Mouse (Mus musculus) thymus, postnatal 14 days (tissue): ENCODE results near the gene Thrap3.
"Not testable (repeated sequence)": the region's sequence is repeated elsewhere in the genome, so short reads cannot be mapped to it uniquely, and the experiment has no call there.

Source experiments
- DNase-seq: peaks from one replicate; pipeline ENCODE4 v3.0.0; 2021

Gene Thrap3

DNA sequence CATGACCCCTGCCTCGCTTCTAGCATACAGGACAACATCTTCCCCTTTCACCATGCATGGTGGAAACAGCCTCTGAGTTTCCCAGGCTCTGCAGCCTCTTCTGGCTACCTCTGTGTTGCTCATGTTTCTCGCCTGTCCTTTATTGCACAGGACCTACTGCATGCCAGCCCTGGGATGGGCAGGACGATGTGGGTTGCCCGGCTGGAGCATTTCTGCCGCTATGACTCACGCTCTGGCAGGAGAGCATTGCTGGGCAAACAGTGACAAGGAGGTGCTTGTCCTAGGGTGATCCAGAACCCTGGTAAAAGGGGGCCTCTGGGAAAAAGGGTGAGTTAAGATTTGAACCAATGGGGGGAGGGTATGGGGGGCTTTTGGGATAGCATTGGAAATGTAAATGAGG, 15.2 kb upstream of the Thrap3 start:
- DNase-seq: no peak

DNA sequence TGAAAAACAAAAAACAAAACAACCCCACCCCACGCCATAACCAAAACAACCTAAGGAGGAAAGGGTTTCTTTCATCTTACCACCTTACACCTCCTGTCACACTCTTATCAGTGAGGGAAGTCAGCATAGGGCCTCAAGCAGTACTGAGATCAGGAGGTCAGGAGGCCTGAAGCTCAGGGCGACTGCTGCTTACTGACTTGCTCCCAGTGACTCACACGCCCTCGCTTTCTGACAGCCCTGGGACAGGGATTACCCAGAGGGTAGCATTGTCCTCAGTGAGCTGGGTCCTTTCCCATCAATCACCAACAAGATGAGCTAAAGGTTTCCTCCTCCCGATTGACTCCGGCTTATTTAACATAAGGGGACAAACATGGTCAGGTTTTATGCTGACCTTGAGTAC, 4.5 kb upstream of the Thrap3 start:
- DNase-seq: no peak

DNA sequence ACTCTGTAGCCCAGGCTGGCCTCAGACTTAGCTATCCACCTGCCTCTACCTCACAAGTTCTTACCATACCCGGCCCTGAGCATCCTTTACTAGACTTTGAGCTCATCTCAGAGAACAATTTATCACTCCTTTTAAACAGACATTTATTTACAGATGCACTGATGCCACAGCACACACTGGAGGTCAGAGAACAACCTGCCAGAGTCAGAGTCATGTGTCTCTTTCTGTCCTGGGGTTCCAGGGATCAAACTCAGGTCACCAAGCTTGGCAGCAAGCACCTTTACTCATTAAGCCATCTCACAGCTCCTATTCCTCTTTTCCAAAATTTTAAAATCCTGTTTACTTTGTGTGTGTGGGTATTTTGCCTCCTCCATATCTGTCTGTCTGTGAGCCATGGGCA, 2.8 kb upstream of the Thrap3 start:
- no peak for DNase-seq

DNA sequence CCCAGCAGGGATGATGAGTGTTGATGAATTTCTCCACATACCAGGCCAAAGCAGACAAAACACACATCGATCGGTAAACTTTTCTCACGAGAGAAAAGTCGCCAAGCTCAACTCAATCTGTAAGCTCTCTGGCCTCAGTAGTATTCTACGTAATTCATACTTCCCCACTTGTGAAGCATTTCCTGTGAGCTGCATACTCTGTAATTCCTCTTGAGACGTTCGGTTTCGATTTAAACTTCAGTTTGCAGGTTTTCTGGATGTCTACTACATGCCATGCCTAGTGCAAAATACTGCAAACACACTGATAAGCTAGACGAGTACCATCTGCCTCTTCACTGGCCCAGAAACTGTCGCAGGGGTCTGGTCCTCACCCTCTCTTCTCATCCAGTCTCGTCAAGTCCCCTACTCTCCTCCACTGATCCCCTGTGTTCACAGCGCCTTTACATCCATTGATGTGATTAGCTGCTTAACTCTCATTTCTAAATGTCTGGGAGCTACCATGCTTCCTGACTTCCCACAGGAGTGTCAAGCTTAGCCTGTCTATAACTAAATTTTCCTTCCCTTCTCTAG, 2.2 kb upstream of the Thrap3 start:
- no peak for DNase-seq

DNA sequence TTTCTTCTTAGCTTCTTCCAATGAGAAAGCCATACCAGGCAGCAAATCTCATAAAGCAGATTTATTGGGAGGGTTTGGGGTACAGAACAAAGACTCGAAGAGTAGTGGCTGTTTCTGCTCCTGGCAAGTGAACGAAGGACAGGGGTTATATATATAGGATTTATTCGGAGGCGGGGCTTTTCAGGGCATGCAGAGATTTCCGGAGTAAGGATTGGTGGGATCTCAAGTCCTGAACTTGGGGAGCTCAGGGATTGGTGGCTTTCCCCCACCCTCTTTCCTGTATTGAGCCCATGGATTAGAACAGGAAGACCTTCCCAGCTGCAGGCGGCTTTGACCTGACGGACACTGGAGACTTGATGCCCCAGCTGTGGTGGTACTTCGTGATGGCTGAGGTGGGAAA, 1.5 kb upstream of the Thrap3 start:
- no peak for DNase-seq

DNA sequence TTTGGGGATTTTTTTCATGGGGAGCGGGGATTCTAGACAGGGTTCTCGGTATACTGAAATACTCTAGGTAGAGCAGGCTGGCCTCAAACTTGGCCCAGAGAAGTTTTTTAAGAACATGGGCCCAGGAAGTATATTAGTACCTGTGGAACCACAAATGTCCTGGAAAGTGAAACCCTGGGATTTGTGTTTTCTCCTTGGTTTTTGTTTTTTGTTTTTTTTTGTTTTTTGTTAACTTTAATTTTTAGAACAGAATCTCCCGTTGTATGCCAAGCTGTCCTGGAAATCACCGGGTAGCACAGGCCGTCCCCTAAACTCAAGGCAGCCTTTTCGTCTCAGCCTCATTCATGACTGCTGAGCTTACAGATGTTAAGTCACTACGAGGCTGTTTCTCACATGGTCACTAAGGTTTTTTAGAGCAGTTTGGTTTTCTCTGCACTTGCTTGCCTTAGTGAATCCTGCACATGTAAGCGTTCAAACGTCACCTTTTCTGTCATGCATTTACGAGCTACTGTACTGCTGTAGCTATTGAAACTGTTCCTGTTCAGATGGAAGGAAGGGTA, 856 bp upstream of the Thrap3 start:
- no peak for DNase-seq

DNA sequence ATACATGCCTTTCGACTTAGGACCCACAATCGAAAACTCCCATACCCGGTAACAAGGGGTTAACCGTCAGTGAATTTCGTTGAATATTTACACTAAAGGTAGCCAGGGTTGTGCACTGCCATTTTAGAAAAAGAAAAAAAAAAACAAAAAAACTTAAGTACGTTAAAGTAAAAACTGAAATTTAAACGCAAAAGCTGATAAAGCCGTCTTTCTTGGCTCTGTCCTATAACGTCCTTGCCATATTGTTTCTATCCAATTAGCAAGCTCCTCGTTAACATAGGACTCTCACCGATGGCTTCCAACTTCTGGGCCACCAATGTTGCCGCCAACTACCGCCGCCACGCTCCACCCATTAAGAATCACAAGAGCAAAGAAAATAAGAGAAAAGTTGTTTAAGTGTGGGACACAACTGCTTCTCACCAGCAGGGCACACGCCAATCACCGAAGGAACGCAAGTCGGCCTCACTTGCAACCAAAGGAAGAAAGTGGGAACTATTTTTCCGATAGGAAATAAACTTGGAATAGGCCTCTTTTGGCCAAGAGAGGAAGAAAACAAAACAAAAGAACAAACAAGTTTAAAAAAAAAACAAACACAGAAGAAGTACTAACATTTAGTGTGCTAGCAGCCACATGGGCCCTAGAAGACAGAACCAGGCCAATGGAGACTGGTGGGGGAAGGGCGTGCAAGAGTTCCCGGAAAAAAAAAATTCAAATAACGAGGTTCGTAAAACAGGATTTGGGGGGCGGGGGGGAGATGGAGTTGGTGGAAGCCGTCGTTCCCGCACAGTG, 852 bp downstream of the Thrap3 start:
- peak; percentile 56 for DNase-seq

DNA sequence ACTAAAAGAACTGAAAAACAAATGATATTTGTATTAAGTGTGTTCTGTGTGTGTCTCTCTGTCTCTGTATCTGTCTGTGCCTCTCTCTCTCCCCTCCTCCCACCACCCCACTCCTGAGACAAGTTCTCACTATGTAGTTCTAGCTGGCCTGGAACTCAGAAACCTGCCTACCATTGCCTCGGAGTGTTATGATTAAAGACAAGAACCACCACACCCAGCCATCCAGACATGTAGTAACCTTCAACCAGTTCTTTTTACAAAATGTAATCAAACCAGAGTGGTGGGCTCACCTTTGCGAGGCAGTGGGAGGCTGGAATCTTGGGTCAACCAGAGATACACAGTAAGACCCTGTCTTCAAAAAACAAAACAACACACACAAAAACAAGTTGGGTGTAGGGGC, 1.9 kb downstream of the Thrap3 start:
- DNase-seq: no peak

DNA sequence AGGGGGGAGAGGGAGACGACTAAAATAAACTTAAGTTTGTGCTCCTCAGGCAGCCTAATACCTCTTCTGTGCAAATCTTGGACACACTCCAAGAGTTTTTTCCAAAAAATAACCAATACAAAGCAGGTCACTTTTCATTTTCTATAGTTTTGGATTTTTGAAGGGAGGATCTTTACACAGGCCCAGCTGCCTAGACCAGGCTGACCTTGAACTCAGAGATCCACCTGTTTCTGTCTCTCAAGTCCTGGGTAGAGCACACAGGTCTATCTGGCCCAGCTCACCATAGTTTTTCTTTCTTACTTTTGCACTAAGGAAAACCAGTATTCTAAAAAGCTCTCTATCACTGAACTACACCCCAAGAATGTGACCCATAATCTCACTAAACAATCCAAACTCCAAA, 2.5 kb downstream of the Thrap3 start:
- no peak for DNase-seq

DNA sequence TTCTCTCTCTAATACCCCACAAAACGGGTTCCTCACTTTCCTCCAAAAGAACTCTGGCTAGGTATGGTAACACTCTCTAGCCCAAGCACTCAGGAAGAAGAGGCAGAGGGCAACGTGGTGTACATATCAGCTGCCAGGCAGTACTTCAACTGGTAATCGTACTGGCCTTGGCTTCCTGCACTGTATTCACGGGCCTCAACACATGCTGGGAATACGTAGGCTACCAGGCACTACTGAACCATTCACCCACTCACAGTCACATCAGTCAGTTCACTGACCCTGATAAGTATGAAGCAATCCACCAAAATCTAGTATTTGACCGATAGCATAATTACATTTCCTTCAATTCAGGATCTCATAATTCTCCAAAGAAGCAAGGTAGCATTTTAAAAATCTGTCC, 3.0 kb downstream of the Thrap3 start:
- no peak for DNase-seq

DNA sequence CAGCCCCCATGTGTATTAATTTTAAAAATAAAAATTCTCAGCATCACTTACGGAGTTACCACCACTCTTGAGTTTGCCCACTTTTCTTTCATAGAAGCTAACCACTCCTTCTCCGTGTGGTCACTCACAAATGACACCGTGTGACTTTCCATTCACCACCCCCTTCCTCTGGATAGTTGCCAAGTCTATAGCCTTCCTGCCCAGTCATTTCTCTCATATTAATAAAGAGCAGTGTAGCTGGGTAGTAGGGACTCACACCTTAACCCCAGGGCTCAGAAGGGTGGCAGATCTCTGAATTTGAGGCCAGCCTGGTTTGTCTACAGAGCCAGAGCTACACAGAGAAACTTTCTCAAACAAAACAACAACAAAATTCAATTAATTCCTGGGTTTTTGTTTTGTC, 5.1 kb downstream of the Thrap3 start:
- DNase-seq: no peak

DNA sequence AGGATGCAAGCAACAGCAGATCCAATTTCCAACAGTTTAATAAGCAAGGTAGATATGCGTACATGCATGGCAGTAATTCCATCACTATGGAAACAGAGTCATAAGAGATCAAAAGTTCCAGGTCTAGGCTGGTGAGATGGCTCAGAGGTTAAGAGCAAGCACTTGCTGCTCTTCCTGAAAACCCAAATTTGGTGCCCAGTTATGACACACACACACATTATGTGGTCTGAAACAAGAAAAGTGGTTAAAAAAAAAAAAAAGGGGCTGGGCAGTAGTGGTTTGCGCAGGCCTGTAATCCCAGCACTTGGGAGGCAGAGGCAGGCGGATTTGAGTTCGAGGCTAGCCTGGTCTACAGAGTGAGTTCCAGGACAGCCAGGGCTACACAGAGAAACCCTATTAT, 7.6 kb downstream of the Thrap3 start:
- DNase-seq: no peak

DNA sequence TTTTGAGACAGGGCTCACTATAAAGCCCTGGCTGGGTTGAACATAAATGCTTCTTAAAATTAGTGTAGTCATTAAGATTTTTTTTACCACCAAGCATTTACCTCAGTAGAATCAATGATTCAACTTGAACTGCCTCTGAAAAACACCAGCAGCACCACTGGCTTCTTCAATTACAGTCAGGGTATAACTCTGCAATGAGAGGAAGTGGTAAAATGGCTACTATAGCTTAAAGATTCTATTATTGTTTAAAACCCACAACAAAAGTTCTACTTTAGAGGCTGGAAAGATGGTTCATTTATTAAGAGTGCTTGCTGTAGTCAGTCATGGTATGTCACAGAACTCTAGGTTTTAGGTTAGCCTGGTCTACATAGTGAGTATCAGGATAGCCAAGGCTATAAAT, 8.3 kb downstream of the Thrap3 start:
- DNase-seq: no peak

DNA sequence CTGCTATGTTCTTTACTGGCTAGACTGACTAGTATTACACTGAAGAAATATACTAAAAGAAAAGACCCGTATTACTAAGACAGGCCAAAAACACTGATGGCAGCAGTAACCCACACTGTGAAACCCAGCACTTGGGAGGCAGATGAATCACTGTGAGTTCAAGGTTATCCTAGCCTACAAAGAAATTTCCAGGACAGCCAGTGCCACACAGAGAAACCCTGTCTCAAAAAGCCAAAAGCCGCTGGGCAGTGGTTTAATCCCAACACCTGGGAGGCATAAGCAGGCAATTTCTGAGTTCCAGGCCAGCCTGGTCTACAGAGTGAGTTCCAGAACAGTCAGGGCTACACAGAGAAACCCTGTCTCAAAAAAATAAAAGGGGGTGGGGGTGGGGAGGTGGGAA, 11.9 kb downstream of the Thrap3 start:
- DNase-seq: no peak

DNA sequence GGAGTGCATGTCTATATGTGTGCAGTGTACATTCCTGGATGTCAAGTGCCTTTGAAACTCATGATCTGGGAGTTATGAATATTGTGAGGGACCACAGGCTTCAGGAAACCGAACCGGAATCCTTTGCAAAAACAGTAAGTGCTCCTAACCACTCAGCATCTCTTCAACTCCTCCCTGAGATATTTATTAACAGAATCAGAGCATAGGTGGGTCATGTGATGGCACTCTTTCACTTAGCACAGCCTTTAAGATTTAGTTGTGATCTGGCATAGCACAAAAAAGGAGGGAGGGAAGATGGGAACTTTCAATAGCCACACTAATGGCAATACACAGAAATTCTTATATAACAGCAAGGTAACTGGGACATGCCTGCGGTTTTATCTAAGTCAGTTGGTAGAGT, 15.5 kb downstream of the Thrap3 start:
- no peak for DNase-seq

DNA sequence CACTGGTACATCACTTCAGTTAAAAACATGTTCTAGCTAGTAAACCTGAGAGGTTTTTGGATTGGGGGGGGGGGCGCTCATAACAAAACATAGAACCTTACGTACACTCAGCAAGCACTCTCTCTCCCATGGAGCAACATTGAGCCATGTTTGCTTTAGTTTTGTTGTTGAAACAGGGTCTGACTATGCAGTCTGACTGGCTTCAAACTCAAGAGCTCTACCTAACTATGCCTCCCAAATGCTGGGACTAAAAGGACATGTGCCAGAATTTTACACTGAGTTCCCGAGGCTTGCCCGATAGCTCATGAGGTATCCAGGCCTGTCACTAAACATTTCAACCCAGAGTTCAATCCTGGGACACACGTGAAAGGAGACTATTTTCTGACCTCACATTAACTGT, 19.5 kb downstream of the Thrap3 start:
- DNase-seq: no peak

DNA sequence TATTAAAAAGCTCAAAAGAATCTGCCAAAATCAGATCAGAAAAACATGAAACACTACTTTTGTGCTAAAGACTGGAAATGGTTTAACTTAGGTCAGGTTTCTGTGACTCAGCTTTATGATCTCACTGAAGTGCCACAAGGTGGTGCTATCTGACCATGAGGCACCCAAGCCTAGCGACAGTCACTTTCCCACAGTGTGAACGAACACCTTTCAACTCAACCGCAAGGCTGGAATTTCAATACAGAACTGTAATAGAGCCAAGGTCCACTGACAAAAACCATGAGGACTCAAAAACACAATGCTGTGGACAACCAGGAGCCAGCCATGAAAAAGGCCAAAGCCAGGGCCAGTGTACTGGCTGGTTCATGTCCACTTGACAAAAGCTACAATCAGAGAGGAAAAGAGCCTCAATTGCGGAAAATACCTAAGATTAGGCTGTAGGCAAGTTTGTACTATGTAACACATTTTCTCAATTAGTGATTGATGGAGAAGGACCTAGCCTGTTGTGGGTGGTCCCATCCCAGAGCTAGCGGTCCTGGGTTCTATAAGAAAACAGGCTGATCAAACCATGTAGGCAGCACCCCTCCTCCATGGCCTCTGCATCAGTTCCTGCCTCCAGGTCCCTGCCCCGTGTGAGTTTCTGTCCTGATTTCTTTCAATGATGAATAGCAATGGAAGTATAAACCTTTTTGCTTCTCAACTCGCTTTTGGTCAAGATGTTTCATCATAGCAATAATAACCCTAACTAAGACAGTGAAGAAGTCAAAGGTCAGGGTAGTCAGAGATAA, 21.2 kb downstream of the Thrap3 start:
- peak; percentile 57 for DNase-seq

DNA sequence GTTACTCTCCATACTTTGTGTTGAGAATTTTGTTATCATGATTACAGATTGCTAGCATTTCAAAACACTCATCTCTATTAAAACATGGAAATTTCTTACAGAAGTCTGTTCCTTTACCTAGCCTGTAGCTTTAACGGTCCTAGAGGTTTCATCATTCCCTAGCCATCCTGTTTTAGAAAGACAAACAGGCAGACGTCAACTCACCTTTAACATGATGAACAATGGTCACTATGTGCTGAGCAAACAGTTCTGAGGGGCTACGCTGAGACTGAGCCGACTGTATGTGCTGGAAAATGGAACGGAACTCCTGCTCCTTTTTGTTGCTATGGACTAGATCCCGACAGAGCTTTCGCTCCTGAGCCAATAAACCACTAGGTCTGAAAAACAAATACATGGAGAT, 26.6 kb downstream of the Thrap3 start:
- not testable (repeated sequence) for DNase-seq

DNA sequence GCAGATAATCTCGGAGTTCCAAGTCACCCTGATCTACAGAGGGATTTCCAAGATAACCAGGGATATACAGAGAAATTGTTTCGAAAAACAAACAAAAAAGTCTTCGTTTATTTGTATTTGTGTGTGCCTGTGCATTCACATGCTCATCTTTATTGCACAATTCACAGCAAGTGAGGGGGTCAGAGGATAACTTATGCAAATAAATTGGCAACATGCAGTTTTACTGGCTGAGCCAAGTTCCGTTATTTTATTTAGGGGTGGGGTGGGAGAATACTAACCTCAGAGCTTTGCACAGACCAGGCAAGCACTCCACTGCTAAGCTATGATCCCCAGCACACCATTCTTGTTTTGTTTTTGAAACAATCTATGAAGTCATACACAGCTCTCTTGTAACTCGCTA, 28.8 kb downstream of the Thrap3 start:
- no peak for DNase-seq

DNA sequence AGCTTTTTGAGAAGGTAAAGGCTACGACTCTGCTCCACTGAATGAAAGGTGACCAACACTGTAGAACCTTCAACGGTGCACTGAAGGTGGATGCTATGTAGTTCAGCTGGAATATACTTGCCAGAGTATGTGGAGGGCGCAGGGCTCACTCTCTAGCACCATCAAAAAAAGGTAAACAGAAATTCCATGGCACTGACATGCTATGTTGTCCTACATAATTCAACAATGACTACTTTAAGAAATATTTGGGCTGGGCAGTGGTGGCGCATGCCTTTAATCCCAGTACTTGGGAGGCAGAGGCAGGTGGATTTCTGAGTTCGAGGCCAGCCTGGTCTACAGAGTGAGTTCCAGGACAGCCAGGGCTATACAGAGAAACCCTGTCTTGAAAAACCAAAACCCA, 31.8 kb downstream of the Thrap3 start:
- not testable (repeated sequence) for DNase-seq

DNA sequence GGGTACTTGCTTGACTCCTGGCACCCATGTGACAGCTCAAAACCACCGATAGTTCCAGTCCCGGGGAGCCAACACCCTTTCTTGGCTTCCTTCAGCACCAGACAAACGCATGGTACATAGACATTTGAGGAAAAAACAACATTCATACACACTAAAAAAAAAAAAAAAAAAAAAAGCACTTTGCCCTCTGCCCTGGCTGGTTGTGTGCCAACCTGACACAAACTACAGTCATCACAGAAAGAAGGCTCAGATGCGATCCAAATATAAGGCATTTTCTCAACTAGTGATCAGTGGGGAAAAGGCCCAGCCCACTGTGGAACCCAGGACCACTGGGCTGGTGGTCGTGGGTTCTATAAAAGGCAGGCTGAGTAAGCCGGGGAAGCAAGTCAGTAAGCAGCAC, 33.7 kb downstream of the Thrap3 start:
- DNase-seq: no peak

DNA sequence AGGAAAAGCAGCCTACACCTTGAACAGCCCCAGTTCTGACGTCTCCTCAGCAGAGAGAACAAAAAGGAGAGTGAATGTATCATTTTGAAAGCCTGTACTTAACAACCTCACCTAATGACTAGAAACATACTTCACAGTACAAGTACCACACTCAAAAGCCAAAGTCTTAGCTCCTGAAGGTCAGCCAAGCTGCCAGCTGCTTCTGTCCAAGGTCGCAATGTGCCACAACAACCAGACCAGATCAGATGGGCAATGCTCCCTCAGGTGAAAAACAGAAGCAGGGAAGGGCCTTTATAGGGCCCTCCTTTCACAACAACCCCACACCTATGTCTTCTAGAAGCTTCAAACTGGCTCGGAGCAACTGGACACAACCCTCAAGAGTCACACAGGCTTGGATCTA, 36.5 kb downstream of the Thrap3 start:
- DNase-seq: no peak

DNA sequence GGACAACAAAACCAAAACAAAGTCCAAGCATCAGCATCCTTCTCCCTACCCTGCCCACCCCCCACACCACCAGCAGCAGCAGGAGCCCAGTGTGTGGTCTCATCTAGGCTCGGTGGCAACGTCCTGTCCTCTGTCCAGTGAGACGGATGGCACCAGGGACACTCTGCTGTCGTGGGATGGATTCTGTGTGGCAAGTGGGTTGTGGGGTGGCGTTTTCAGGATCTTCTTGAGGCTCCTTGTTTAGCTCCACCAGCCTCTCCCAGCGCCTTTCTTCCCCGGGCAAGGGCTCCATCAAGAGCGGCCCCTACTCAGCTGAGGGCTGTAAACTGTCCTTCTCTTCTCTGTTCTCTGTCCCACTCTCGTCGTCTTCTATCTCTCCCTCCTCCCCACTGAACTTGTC, 37.5 kb downstream of the Thrap3 start:
- not testable (repeated sequence) for DNase-seq

DNA sequence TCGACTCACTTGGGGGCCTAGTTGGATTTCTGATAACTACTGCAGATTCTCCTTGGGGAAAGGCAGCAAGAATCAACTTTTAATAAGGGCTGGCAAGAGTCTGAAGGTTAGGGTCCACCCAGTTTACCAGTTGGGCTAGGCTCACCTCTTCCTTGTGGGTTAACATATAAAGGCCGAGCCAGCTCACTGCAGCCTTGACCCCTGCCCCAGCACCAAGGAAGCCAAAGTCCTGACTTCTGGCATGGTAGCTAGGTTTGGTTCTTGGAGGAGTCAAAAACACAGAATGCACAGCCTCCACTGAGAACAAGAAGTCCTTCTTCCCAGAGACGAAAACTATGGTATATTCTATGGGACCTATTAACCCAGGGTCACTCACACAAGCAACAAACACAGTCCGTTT, 38.9 kb downstream of the Thrap3 start:
- DNase-seq: no peak
